Mouse (Mus musculus) liver, embryonic 14.5 days (tissue): ENCODE results near the gene Olfr1313.

Source experiments
- CTCF ChIP-seq: IDR thresholded peaks from 2 replicates; pipeline ENCODE4 v1.5.1; 2016; ENCODE audit warnings: antibody characterized with exemption, low read depth, control low read depth
- EP300 ChIP-seq: IDR thresholded peaks from 2 replicates; pipeline ENCODE4 v1.6.1; 2016; ENCODE audit warnings: antibody characterized with exemption, low read depth

GRCm38 (mm10) chr2:112115340-112115739 lies 37.7 kb upstream of the Olfr1313 start, which contains the start of gene Olfr1315-ps1:
- TF ChIP-seq CTCF (no peak), EP300 (no peak)
